Mouse (Mus musculus): Measurements from ENCODE around the gene Lamc1. TPM values are rescaled to one million over a fixed set of nuclear protein-coding genes. Genes with fewer than 3 reads are reported as not detected.

Lamc1 gene
- polyA plus RNA-seq, 1 experiment from 2014 or later: 73.8 TPM

- no peaks in the 10 kb centered on the region for H3K27me3 ChIP-seq (ENCODE audit: control insufficient read depth, insufficient read depth, low read length)
- ATAC-seq (replicated peaks; ENCODE audit: extremely low read depth, insufficient read depth, low FRiP score): no peak
- H3K36me3 ChIP-seq (ENCODE audit: control insufficient read depth, insufficient read depth): peaks cover 7% of the 10 kb centered on the region; the same call in 1 of the 2 replicates
- WGBS: 20% methylated on average over 6 of the region's 6 CpGs
- peaks cover 62% of the 10 kb centered on the region for H3K4me1 ChIP-seq (ENCODE audit: control insufficient read depth, insufficient read depth, low read length)
- peak overlapping the region; percentile 40; the same call in 1 of the 2 replicates for H3K9ac ChIP-seq (ENCODE audit: low read length)
- H3K4me2 ChIP-seq (ENCODE audit: low read depth, low read length): peak overlapping the region; percentile 44
- peak overlapping the region; percentile 77 for H3K27ac ChIP-seq (ENCODE audit: low read length)
- H3K9me3 ChIP-seq (replicated peaks; ENCODE audit: control insufficient read depth, low read length): no peaks in the 10 kb centered on the region
- no peak overlapping the region for H3K4me3 ChIP-seq (ENCODE audit: low read length)
Measured at GRCm38 (mm10) chr1:153320554-153321147, 11.9 kb downstream of the Lamc1 start.

DNA sequence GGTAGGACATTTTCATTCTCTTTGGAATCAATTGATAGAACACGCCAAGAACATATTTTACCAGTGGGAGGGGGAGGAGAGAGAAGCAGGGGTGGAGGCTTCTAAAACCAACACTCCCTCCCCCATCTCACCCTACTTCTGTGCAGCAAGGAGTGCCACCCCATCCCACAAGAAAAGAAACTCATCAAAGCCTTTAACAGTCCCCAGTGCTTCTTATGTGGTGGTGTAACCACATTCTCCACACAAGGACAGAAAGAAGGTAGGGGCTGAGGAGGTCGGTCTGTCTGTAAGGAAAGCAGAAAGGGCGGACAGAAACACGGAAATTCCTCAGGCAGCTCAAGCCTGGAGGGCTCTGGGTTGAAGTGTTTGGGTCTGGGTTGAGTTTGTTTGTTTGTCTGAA lies 12.5 kb downstream of the Lamc1 start:
- H3K27ac ChIP-seq (ENCODE audit: low read length): peak overlapping the region; percentile 77
- 35% methylated on average over 4 of the region's 4 CpGs for WGBS
- H3K36me3 ChIP-seq (ENCODE audit: control insufficient read depth, insufficient read depth): peaks cover 7% of the 10 kb centered on the region; the same call in 1 of the 2 replicates
- peak; percentile 56; the same call in 1 of the 2 replicates for ATAC-seq (replicated peaks; ENCODE audit: extremely low read depth, insufficient read depth, low FRiP score)
- peak overlapping the region; percentile 44 for H3K4me2 ChIP-seq (ENCODE audit: low read depth, low read length)
- no peaks in the 10 kb centered on the region for H3K9me3 ChIP-seq (replicated peaks; ENCODE audit: control insufficient read depth, low read length)
- no peak overlapping the region for H3K4me3 ChIP-seq (ENCODE audit: low read length)
- H3K27me3 ChIP-seq (ENCODE audit: control insufficient read depth, insufficient read depth, low read length): no peaks in the 10 kb centered on the region
- H3K4me1 ChIP-seq (ENCODE audit: control insufficient read depth, insufficient read depth, low read length): peaks cover 64% of the 10 kb centered on the region
- peak overlapping the region; percentile 40; the same call in 1 of the 2 replicates for H3K9ac ChIP-seq (ENCODE audit: low read length)

- 89% methylated on average over 1 of the region's 1 CpGs for WGBS
- H3K36me3 ChIP-seq (ENCODE audit: control insufficient read depth, insufficient read depth): peaks cover 4% of the 10 kb centered on the region
- H3K27me3 ChIP-seq (ENCODE audit: control insufficient read depth, insufficient read depth, low read length): no peaks in the 10 kb centered on the region
- H3K27ac ChIP-seq (ENCODE audit: low read length): no peak overlapping the region
- H3K9ac ChIP-seq (ENCODE audit: low read length): no peak overlapping the region
- no peaks in the 10 kb centered on the region for H3K9me3 ChIP-seq (replicated peaks; ENCODE audit: control insufficient read depth, low read length)
- no peak overlapping the region for H3K4me2 ChIP-seq (ENCODE audit: low read depth, low read length)
- H3K4me1 ChIP-seq (ENCODE audit: control insufficient read depth, insufficient read depth, low read length): peaks cover 66% of the 10 kb centered on the region
- ATAC-seq (replicated peaks; ENCODE audit: extremely low read depth, insufficient read depth, low FRiP score): no peak
- no peak overlapping the region for H3K4me3 ChIP-seq (ENCODE audit: low read length)
Measured at GRCm38 (mm10) chr1:153318741-153319140, 13.8 kb downstream of the Lamc1 start.

DNA sequence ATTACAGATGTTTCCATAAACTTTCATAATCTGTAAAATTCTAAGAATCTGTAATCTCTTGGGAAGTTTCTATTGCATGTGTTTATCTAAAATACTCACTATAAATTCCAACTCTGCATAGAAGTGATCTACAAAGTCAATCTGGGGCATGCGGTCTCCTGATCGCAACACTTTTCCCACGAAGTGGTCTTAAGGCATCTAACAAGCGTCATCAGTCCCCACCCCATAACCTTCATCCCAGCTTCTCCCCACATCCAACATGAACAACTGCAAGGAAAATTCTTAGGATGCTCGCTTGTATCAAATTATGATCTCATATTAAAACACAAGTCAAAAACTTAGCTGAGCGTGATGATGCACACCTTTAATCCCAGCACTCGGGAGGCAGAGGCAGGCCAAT lies 14.3 kb downstream of the Lamc1 start:
- Histone ChIP-seq H3K9ac (ENCODE audit: low read length) (no peak overlapping the region), H3K27ac (ENCODE audit: low read length) (no peak overlapping the region), H3K4me1 (ENCODE audit: control insufficient read depth, insufficient read depth, low read length) (peaks cover 61% of the 10 kb centered on the region), H3K9me3 (replicated peaks; ENCODE audit: control insufficient read depth, low read length) (no peaks in the 10 kb centered on the region), H3K27me3 (ENCODE audit: control insufficient read depth, insufficient read depth, low read length) (no peaks in the 10 kb centered on the region), H3K36me3 (ENCODE audit: control insufficient read depth, insufficient read depth) (peaks cover 4% of the 10 kb centered on the region), H3K4me2 (ENCODE audit: low read depth, low read length) (no peak overlapping the region), H3K4me3 (ENCODE audit: low read length) (no peak overlapping the region)
- ATAC-seq (replicated peaks; ENCODE audit: extremely low read depth, insufficient read depth, low FRiP score): no peak
- WGBS: 88% methylated on average over 7 of the region's 7 CpGs

GRCm38 (mm10) chr1:153317486-153318260 lies 14.9 kb downstream of the Lamc1 start:
- no peak overlapping the region for H3K9ac ChIP-seq (ENCODE audit: low read length)

GRCm38 (mm10) chr1:153316956-153317355 lies 15.6 kb downstream of the Lamc1 start:
- peaks cover 55% of the 10 kb centered on the region for H3K4me1 ChIP-seq (ENCODE audit: control insufficient read depth, insufficient read depth, low read length)
- no peaks in the 10 kb centered on the region for H3K9me3 ChIP-seq (replicated peaks; ENCODE audit: control insufficient read depth, low read length)
- H3K36me3 ChIP-seq (ENCODE audit: control insufficient read depth, insufficient read depth): peaks cover 4% of the 10 kb centered on the region
- no peak overlapping the region for H3K4me3 ChIP-seq (ENCODE audit: low read length)
- H3K27me3 ChIP-seq (ENCODE audit: control insufficient read depth, insufficient read depth, low read length): no peaks in the 10 kb centered on the region
- no peak overlapping the region for H3K27ac ChIP-seq (ENCODE audit: low read length)
- no peak overlapping the region for H3K4me2 ChIP-seq (ENCODE audit: low read depth, low read length)
- 64% methylated on average over 8 of the region's 8 CpGs for WGBS
- no peak overlapping the region for H3K9ac ChIP-seq (ENCODE audit: low read length)
- no peak for ATAC-seq (replicated peaks; ENCODE audit: extremely low read depth, insufficient read depth, low FRiP score)

More at GRCm38 (mm10) chr1:153317486-153318260, 14.9 kb downstream of the Lamc1 start:
- Histone ChIP-seq H3K27ac (ENCODE audit: low read length) (peak overlapping the region; percentile 30), H3K4me2 (ENCODE audit: low read depth, low read length) (peak overlapping the region; percentile 10; the same call in 1 of the 2 replicates), H3K4me1 (ENCODE audit: control insufficient read depth, insufficient read depth, low read length) (peaks cover 58% of the 10 kb centered on the region), H3K27me3 (ENCODE audit: control insufficient read depth, insufficient read depth, low read length) (no peaks in the 10 kb centered on the region), H3K4me3 (ENCODE audit: low read length) (no peak overlapping the region), H3K36me3 (ENCODE audit: control insufficient read depth, insufficient read depth) (peaks cover 4% of the 10 kb centered on the region), H3K9me3 (replicated peaks; ENCODE audit: control insufficient read depth, low read length) (no peaks in the 10 kb centered on the region)
- WGBS: 48% methylated on average over 16 of the region's 16 CpGs
- no peak for ATAC-seq (replicated peaks; ENCODE audit: extremely low read depth, insufficient read depth, low FRiP score)

- H3K9ac ChIP-seq (ENCODE audit: low read length): no peak overlapping the region
- H3K9me3 ChIP-seq (replicated peaks; ENCODE audit: control insufficient read depth, low read length): no peaks in the 10 kb centered on the region
- H3K27me3 ChIP-seq (ENCODE audit: control insufficient read depth, insufficient read depth, low read length): no peaks in the 10 kb centered on the region
- no peak overlapping the region for H3K4me3 ChIP-seq (ENCODE audit: low read length)
- ATAC-seq (replicated peaks; ENCODE audit: extremely low read depth, insufficient read depth, low FRiP score): no peak
- H3K36me3 ChIP-seq (ENCODE audit: control insufficient read depth, insufficient read depth): peaks cover 4% of the 10 kb centered on the region
- peaks cover 51% of the 10 kb centered on the region for H3K4me1 ChIP-seq (ENCODE audit: control insufficient read depth, insufficient read depth, low read length)
- no peak overlapping the region for H3K4me2 ChIP-seq (ENCODE audit: low read depth, low read length)
- no peak overlapping the region for H3K27ac ChIP-seq (ENCODE audit: low read length)
Measured at GRCm38 (mm10) chr1:153316286-153316685, 16.3 kb downstream of the Lamc1 start.

DNA sequence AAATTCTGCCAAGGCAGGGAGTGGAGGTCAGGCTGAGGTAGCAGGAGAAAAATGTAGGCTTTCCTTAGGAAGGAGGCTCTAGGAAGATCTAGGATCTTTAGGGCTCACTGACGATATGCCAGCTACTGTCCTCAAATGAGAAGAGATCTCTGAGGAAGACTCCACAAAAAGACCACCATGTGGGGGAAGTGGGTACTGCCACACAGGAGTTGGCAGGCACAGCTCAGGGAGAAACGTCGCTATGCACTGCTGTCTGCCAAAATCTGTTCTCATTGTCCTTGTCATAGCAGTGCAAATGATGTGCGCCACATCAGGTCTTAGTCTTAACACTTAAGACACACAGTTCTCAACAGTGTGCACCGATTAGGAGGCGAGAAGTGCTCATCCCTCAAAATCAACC lies 17.5 kb downstream of the Lamc1 start:
- peak overlapping the region; percentile 3; the same call in 1 of the 2 replicates for H3K27ac ChIP-seq (ENCODE audit: low read length)
- no peaks in the 10 kb centered on the region for H3K27me3 ChIP-seq (ENCODE audit: control insufficient read depth, insufficient read depth, low read length)
- ATAC-seq (replicated peaks; ENCODE audit: extremely low read depth, insufficient read depth, low FRiP score): peak; percentile 50; the same call in 1 of the 2 replicates
- peaks cover 45% of the 10 kb centered on the region for H3K4me1 ChIP-seq (ENCODE audit: control insufficient read depth, insufficient read depth, low read length)
- H3K9ac ChIP-seq (ENCODE audit: low read length): no peak overlapping the region
- H3K4me3 ChIP-seq (ENCODE audit: low read length): no peak overlapping the region
- H3K9me3 ChIP-seq (replicated peaks; ENCODE audit: control insufficient read depth, low read length): no peaks in the 10 kb centered on the region
- H3K36me3 ChIP-seq (ENCODE audit: control insufficient read depth, insufficient read depth): peaks cover 4% of the 10 kb centered on the region
- WGBS: 65% methylated on average over 6 of the region's 6 CpGs
- no peak overlapping the region for H3K4me2 ChIP-seq (ENCODE audit: low read depth, low read length)

DNA sequence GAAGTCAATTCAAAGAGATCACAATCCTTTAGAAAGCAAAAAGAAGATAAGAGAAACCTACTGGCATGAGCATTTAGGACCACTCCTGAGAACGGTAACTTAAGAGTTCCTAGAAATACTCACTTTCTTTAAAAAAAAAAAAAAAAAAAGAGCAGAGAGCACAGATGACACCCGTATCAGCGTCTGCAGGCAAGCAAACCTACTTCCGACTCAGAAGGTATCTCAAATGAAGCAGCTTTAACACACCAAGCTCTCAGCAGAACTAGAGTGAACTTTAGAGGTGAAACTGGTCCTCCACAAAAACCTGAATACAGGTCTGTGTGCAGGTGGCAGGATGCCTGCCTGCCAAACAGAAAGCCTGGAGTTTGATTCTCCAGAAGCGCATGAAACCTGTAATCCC lies 19.6 kb downstream of the Lamc1 start:
- Histone ChIP-seq H3K36me3 (ENCODE audit: control insufficient read depth, insufficient read depth) (peaks cover 4% of the 10 kb centered on the region), H3K4me2 (ENCODE audit: low read depth, low read length) (no peak overlapping the region), H3K9ac (ENCODE audit: low read length) (no peak overlapping the region), H3K9me3 (replicated peaks; ENCODE audit: control insufficient read depth, low read length) (no peaks in the 10 kb centered on the region), H3K27me3 (ENCODE audit: control insufficient read depth, insufficient read depth, low read length) (no peaks in the 10 kb centered on the region), H3K27ac (ENCODE audit: low read length) (no peak overlapping the region), H3K4me3 (ENCODE audit: low read length) (no peak overlapping the region), H3K4me1 (ENCODE audit: control insufficient read depth, insufficient read depth, low read length) (peaks cover 44% of the 10 kb centered on the region)
- no peak for ATAC-seq (replicated peaks; ENCODE audit: extremely low read depth, insufficient read depth, low FRiP score)
- 79% methylated on average over 5 of the region's 5 CpGs for WGBS
